Mouse (Mus musculus): ENCODE results near the gene Nos1ap.
A peak's percentile ranks its signal among the peaks of the same experiment; 100 is the strongest.

The Nos1ap gene

GRCm38 (mm10) chr1:170546297-170546696 lies 43.4 kb downstream of the Nos1ap start:
- no peak for DNase-seq (ENCODE audit: low spot score in 2 of 2)

- DNase-seq (ENCODE audit: low spot score in 2 of 2) = no peak
Measured at GRCm38 (mm10) chr1:170545286-170545685, 44.4 kb downstream of the Nos1ap start.

- DNase-seq (ENCODE audit: low spot score in 2 of 2) = no peak
Measured at GRCm38 (mm10) chr1:170539507-170539906, 50.2 kb downstream of the Nos1ap start.

- DNase-seq (ENCODE audit: low spot score in 2 of 2) = peak in 1 of 2 experiments; percentile 28
Measured at GRCm38 (mm10) chr1:170538481-170539061, 51.1 kb downstream of the Nos1ap start.

- no peak for DNase-seq (ENCODE audit: low spot score in 2 of 2)
Measured at GRCm38 (mm10) chr1:170536344-170536743, 53.3 kb downstream of the Nos1ap start.

GRCm38 (mm10) chr1:170535221-170535620 lies 54.4 kb downstream of the Nos1ap start:
- no peak for DNase-seq (ENCODE audit: low spot score in 2 of 2)

GRCm38 (mm10) chr1:170531286-170531685 lies 58.4 kb downstream of the Nos1ap start:
- DNase-seq (ENCODE audit: low spot score in 2 of 2) = no peak

GRCm38 (mm10) chr1:170530456-170530855 lies 59.2 kb downstream of the Nos1ap start:
- DNase-seq (ENCODE audit: low spot score in 2 of 2) = no peak

- DNase-seq (ENCODE audit: low spot score in 2 of 2) = no peak
Measured at GRCm38 (mm10) chr1:170522891-170523290, 66.8 kb downstream of the Nos1ap start.

- no peak for DNase-seq (ENCODE audit: low spot score in 2 of 2)
Measured at GRCm38 (mm10) chr1:170521520-170522205, 68.0 kb downstream of the Nos1ap start.

GRCm38 (mm10) chr1:170520206-170520605 lies 69.5 kb downstream of the Nos1ap start:
- DNase-seq (ENCODE audit: low spot score in 2 of 2) = no peak

GRCm38 (mm10) chr1:170519631-170520030 lies 70.0 kb downstream of the Nos1ap start:
- DNase-seq (ENCODE audit: low spot score in 2 of 2) = peak in 1 of 2 experiments; percentile 50

- DNase-seq (ENCODE audit: low spot score in 2 of 2) = no peak
Measured at GRCm38 (mm10) chr1:170516182-170516581, 73.5 kb downstream of the Nos1ap start.

GRCm38 (mm10) chr1:170515455-170515854 lies 74.2 kb downstream of the Nos1ap start:
- no peak for DNase-seq (ENCODE audit: low spot score in 2 of 2)

- DNase-seq (ENCODE audit: low spot score in 2 of 2) = no peak
Measured at GRCm38 (mm10) chr1:170514226-170514625, 75.4 kb downstream of the Nos1ap start.

GRCm38 (mm10) chr1:170512429-170513097 lies 77.1 kb downstream of the Nos1ap start:
- DNase-seq (ENCODE audit: low spot score in 2 of 2) = no peak

- no peak for DNase-seq (ENCODE audit: low spot score in 2 of 2)
Measured at GRCm38 (mm10) chr1:170510595-170511240, 78.9 kb downstream of the Nos1ap start.

- DNase-seq (ENCODE audit: low spot score in 2 of 2) = peak in 1 of 2 experiments; percentile 60
Measured at GRCm38 (mm10) chr1:170506309-170506708, 83.4 kb downstream of the Nos1ap start.

- DNase-seq (ENCODE audit: low spot score in 2 of 2) = no peak
Measured at GRCm38 (mm10) chr1:170505107-170505506, 84.6 kb downstream of the Nos1ap start.

GRCm38 (mm10) chr1:170504378-170504777 lies 85.3 kb downstream of the Nos1ap start:
- DNase-seq (ENCODE audit: low spot score in 2 of 2) = no peak

GRCm38 (mm10) chr1:170503277-170503739 lies 86.4 kb downstream of the Nos1ap start:
- no peak for DNase-seq (ENCODE audit: low spot score in 2 of 2)
